Mouse (Mus musculus) MEL (cell line): ENCODE results near the gene Wnk4. TPM values are rescaled to one million over a fixed set of nuclear protein-coding genes. Genes with fewer than 3 reads are reported as not detected.
"Not testable (repeated sequence)": the region's sequence is repeated elsewhere in the genome, so short reads cannot be mapped to it uniquely, and the experiment has no call there.

ENCODE experiments used
- DNase-seq: peaks from one replicate; pipeline ENCODE4 v3.0.0; 2011; ENCODE audit warnings: low read depth, low spot score
- H3K27ac ChIP-seq: 2 replicates; pipeline ENCODE4 v1.5.1; 2012; ENCODE audit warnings: low read depth, mild to moderate bottlenecking, control low read depth, low read length, moderate library complexity; ENCODE audit not compliant: control insufficient read depth
- H3K27me3 ChIP-seq, 2 experiments: fragments of 150-350 bp in 1 of 2; sonication (generic) in 1 of 2; 2 replicates each; pipeline ENCODE4 v1.6.1; 2012; ENCODE audit warnings: low read length in 2 of 2, mild to moderate bottlenecking in 2 of 2, improper control_type of control experiment in 1 of 2, moderate library complexity in 1 of 2; ENCODE audit not compliant: insufficient read depth in 2 of 2, control insufficient read depth in 1 of 2
- H3K36me3 ChIP-seq, 2 experiments: 2 replicates each; pipeline ENCODE4 v1.6.1; 2012 to 2014; ENCODE audit warnings: low read length in 2 of 2, improper control_type of control experiment in 1 of 2, inconsistent platforms in 1 of 2, mild to moderate bottlenecking in 1 of 2; ENCODE audit not compliant: insufficient read depth in 2 of 2, control insufficient read depth in 1 of 2
- H3K4me1 ChIP-seq, 2 experiments: fragments of 150-350 bp in 1 of 2; sonication (generic) in 1 of 2; 2 replicates each; pipeline ENCODE4 v1.6.1; 2012; ENCODE audit warnings: low read length in 2 of 2, improper control_type of control experiment in 1 of 2, mild to moderate bottlenecking in 1 of 2; ENCODE audit not compliant: insufficient read depth in 2 of 2, control insufficient read depth in 1 of 2
- H3K4me3 ChIP-seq, 2 experiments: fragments of 150-350 bp in 1 of 2; sonication (generic) in 1 of 2; 2 replicates each; pipeline ENCODE4 v1.5.1; 2012; ENCODE audit warnings: low read depth in 2 of 2, low read length in 2 of 2, mild to moderate bottlenecking in 2 of 2, moderate library complexity in 2 of 2, control low read depth in 1 of 2, improper control_type of control experiment in 1 of 2; ENCODE audit not compliant: control insufficient read depth in 1 of 2, insufficient read depth in 1 of 2
- H3K79me2 ChIP-seq: 2 replicates; pipeline ENCODE4 v1.6.1; 2012; ENCODE audit warnings: mild to moderate bottlenecking, low read length, moderate library complexity; ENCODE audit not compliant: control insufficient read depth, poor library complexity, insufficient read depth
- H3K9ac ChIP-seq: 2 replicates; pipeline ENCODE4 v1.6.1; 2012; ENCODE audit warnings: low read depth, mild to moderate bottlenecking, control low read depth, low read length, moderate library complexity; ENCODE audit not compliant: control insufficient read depth, poor library complexity, severe bottlenecking
- H3K9me3 ChIP-seq: fragments of 150-350 bp; sonication (generic); replicated peaks from 2 replicates; pipeline ENCODE4 v1.6.1; 2012; ENCODE audit warnings: mild to moderate bottlenecking, low read length, improper control_type of control experiment, moderate library complexity; ENCODE audit not compliant: insufficient read depth
- CTCF ChIP-seq, 3 experiments: IDR thresholded peaks in 2 of 3; conservative IDR thresholded peaks in 1 of 3; 2 replicates each; pipeline ENCODE4 v1.5.1; 2011 to 2012; ENCODE audit warnings: low read length in 3 of 3, low read depth in 2 of 3, mild to moderate bottlenecking in 2 of 3, improper control_type of control experiment in 1 of 3, inconsistent platforms in 1 of 3, mixed read lengths in 1 of 3, moderate library complexity in 1 of 3; ENCODE audit not compliant: control insufficient read depth in 1 of 3, insufficient read depth in 1 of 3, poor library complexity in 1 of 3, severe bottlenecking in 1 of 3
- ELF1 ChIP-seq: IDR thresholded peaks from 2 replicates; pipeline ENCODE4 v1.6.1; 2014; ENCODE audit warnings: low read depth, mild to moderate bottlenecking, inconsistent platforms, low read length, improper control_type of control experiment, moderate library complexity
- MEF2A ChIP-seq: IDR thresholded peaks from 2 replicates; pipeline ENCODE4 v1.6.1; 2014; ENCODE audit warnings: low read depth, mild to moderate bottlenecking, inconsistent platforms, low read length, improper control_type of control experiment; ENCODE audit not compliant: poor library complexity, insufficient replicate concordance, severe bottlenecking; ENCODE audit errors: extremely low read depth
- POLR2A ChIP-seq, 2 experiments: IDR thresholded peaks; 2 replicates each; pipeline ENCODE4 v1.6.1; 2011 to 2012; ENCODE audit warnings: low read length in 2 of 2, mild to moderate bottlenecking in 2 of 2, control low read depth in 1 of 2, improper control_type of control experiment in 1 of 2, low read depth in 1 of 2, moderate library complexity in 1 of 2; ENCODE audit not compliant: control insufficient read depth in 1 of 2, insufficient read depth in 1 of 2, poor library complexity in 1 of 2
- RAD21 ChIP-seq: IDR thresholded peaks from 2 replicates; pipeline ENCODE4 v1.6.1; 2011; ENCODE audit warnings: mild to moderate bottlenecking, low read depth, low read length, improper control_type of control experiment
- SMC3 ChIP-seq: IDR thresholded peaks from 2 replicates; pipeline ENCODE4 v1.6.1; 2011; ENCODE audit warnings: low read depth, low read length, improper control_type of control experiment
- ZC3H11A ChIP-seq: IDR thresholded peaks from 2 replicates; pipeline ENCODE4 v1.6.1; 2012; ENCODE audit warnings: low read depth, mild to moderate bottlenecking, inconsistent platforms, low read length, improper control_type of control experiment
- ZKSCAN1 ChIP-seq: IDR thresholded peaks from 2 replicates; pipeline ENCODE4 v1.6.1; 2012; ENCODE audit warnings: low read depth, mild to moderate bottlenecking, inconsistent platforms, low read length, improper control_type of control experiment, moderate library complexity
- ZMIZ1 ChIP-seq: IDR thresholded peaks from 2 replicates; pipeline ENCODE4 v1.6.1; 2012; ENCODE audit warnings: low read depth, mild to moderate bottlenecking, inconsistent platforms, low read length, improper control_type of control experiment, moderate library complexity
- polyA plus RNA-seq, 2 experiments: library from polyadenylated mRNA; stranded (reverse) in 1 of 2; unstranded in 1 of 2; fragments of >175 nt in 1 of 2; fragments of >200 nt in 1 of 2; gene quantifications; 2 replicates each; pipeline versions ENCODE4 v1.2.1 to v1.2.4; 2012; ENCODE audit warnings: low replicate concordance in 2 of 2, low read depth in 1 of 2; ENCODE audit not compliant: insufficient read length in 2 of 2, insufficient read depth in 1 of 2, missing spikeins in 1 of 2
- total RNA-seq: library from RNA; depleted of rRNA; stranded (reverse); fragments of 300-350 nt; gene quantifications from 2 replicates; pipeline ENCODE4 v1.2.3, GENCODE M21; 2012

The Wnk4 gene
- total and polyA plus RNA-seq, 3 experiments = 0.92 to 3.4 TPM; not detected in 1

DNA sequence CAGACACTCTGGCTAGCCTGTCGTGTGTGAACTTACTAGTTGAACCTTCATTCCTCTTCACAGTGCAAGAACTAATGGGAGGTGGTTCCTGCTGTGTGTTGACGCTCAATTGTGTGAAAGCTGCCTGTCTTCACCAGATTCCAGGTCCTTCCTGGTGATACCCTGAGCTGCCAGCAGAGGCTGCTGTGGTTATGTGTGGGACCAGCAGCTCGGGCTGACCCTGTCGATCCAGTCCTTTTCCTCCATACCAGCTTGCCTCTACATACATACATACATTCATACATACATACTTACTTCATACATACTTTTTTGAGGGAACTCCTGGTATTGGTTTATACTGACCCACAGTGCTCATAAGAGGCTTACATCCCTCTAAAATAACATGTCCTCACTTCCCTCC lies 63.2 kb downstream of the Wnk4 start:
- Histone ChIP-seq H3K9me3 (no peaks in the 10 kb centered on the region), H3K27me3 (no peaks in the 10 kb centered on the region), H3K4me1 (0 out of 4 replicates have a peak, but pooled peaks cover 0 to under 1% of the 10 kb centered on the region in 2 experiments), H3K4me3 (no peak overlapping the region), H3K9ac (no peak overlapping the region), H3K27ac (no peak overlapping the region)
- peak; percentile 74 to 81 (median 77) for TF ChIP-seq CTCF (IDR thresholded peaks at IDR 0.05 in 2 of 3, conservative IDR thresholded peaks at IDR 0.05 in 1 of 3; ENCODE audit: control insufficient read depth in 1 of 3, insufficient read depth in 1 of 3, low read depth in 2 of 3, low read length in 3 of 3, poor library complexity in 1 of 3, severe bottlenecking in 1 of 3)
- TF ChIP-seq ZKSCAN1 = no peak
- TF ChIP-seq SMC3 = peak; percentile 66
- TF ChIP-seq ZC3H11A = 0 out of 2 replicates have a peak, but pooled peaks have one; percentile 4
- 0 out of 4 replicates have a peak, but pooled peaks of 1 of the 2 experiments have one; percentile 9 for TF ChIP-seq POLR2A (IDR thresholded peaks at IDR 0.05; ENCODE audit: control insufficient read depth in 1 of 2, insufficient read depth in 1 of 2, low read depth in 1 of 2, low read length in 2 of 2, poor library complexity in 1 of 2)
- no peak for TF ChIP-seq MEF2A
- TF ChIP-seq RAD21 = peak; percentile 57
- TF ChIP-seq, all 39 proteins: peak for 5
- H3K79me2 ChIP-seq = peaks cover 7% of the 10 kb centered on the region
- peak; percentile 70 for DNase-seq
- peaks cover 4 to 29% of the 10 kb centered on the region in 2 experiments for H3K36me3 ChIP-seq

- H3K27ac ChIP-seq = no peak within 1 kb of the TSS
- H3K9ac ChIP-seq = no peak within 1 kb of the TSS
- no peak for DNase-seq
- no peak within 1 kb of the TSS for H3K4me3 ChIP-seq
- no peaks in the 10 kb centered on the region for H3K27me3 ChIP-seq
- no peaks in the 10 kb centered on the region for H3K9me3 ChIP-seq
- peaks cover 0 to 18% of the 10 kb centered on the region in 2 experiments; a peak in 2 of 4 replicates for H3K36me3 ChIP-seq
- H3K4me1 ChIP-seq = no peaks in the 10 kb centered on the region
- TF ChIP-seq ELF1 = no peak
- 0 out of 2 replicates have a peak, but pooled peaks have one; percentile 24 for TF ChIP-seq ZMIZ1
- no peaks in the 10 kb centered on the region for H3K79me2 ChIP-seq
Measured at GRCm38 (mm10) chr11:101324763-101325162, 64.4 kb downstream of the Wnk4 start, which contains the start of gene Aoc2. Gene Aoc2 (plus strand): TSS chr11:101325063.

DNA sequence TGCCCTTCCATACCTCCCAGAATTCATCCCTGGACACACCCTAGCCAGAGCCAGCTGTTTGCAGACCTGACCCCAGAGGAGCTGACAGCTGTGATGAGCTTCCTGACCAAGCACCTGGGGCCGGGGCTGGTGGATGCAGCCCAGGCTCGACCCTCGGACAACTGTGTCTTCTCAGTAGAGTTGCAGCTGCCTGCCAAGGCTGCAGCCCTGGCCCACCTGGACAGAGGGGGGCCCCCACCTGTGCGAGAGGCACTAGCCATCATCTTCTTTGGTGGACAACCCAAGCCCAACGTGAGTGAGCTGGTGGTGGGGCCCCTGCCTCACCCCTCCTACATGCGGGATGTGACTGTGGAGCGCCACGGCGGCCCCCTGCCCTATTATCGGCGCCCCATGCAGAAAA lies 64.8 kb downstream of the Wnk4 start:
- H3K36me3 ChIP-seq = peaks cover 0 to 16% of the 10 kb centered on the region in 2 experiments; a peak in 2 of 4 replicates
- not testable (repeated sequence) for DNase-seq, H3K4me3 ChIP-seq, H3K27me3 ChIP-seq, H3K27ac ChIP-seq, H3K79me2 ChIP-seq, H3K9ac ChIP-seq, H3K9me3 ChIP-seq, H3K4me1 ChIP-seq
